Mouse (Mus musculus): ENCODE results near the gene Olfr1044.

DNA sequence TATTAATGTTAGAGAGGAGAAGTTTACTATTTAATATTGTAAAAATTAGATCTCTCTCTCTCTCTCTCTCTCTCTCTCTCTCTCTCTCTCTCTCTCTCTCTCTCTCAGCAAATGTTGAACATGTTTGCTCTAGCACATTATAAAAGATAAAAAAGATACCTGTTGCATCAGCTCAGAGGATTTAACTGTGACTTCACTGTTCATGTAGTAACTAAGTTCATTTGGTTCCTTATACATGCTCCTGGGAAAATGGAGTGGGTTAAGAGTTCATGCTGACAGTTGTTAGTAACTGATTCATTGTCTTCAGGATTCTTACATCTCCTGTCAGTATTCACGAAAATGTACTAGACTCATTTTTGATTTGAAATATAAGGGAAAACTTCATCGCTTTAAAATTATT is 10.2 kb downstream of the Olfr1044 start, which contains the start of gene Olfr1043:
- TF ChIP-seq CTCF (IDR thresholded peaks at IDR 0.05; ENCODE audit: low read depth) (no peak), EP300 (IDR thresholded peaks at IDR 0.05; ENCODE audit: low read depth) (no peak)
